Mouse (Mus musculus) forebrain, embryonic 16.5 days (tissue): ENCODE measurements at regions not wholly inside any gene's neighbourhood (a gene's known extent, or its start where the extent isn't known, plus 50 kb on each side); places are given as distances from the start of the nearest gene placed in this dataset.

ENCODE experiments used
- ATAC-seq: fragments of 200-750 bp; cut with Nextera tagmentation; 2 replicates; pipeline ENCODE4 v1.8.0; 2017; ENCODE audit warnings: mild to moderate bottlenecking, moderate library complexity
- H3K27ac ChIP-seq: fragments of 300-500 bp; sonication (generic); 2 replicates; pipeline ENCODE4 v1.5.1; 2014; ENCODE audit warnings: low read length, control low read depth
- H3K27me3 ChIP-seq: fragments of 300-500 bp; sonication (generic); replicated peaks from 2 replicates; pipeline ENCODE4 v1.6.1; 2014; ENCODE audit warnings: low read length; ENCODE audit not compliant: control insufficient read depth, insufficient read depth
- H3K36me3 ChIP-seq: fragments of 300-500 bp; sonication (generic); 2 replicates; pipeline ENCODE4 v1.6.1; 2014; ENCODE audit not compliant: control insufficient read depth, insufficient read depth
- H3K4me1 ChIP-seq: fragments of 300-500 bp; sonication (generic); replicated peaks from 2 replicates; pipeline ENCODE4 v1.6.1; 2014; ENCODE audit warnings: low read length; ENCODE audit not compliant: control insufficient read depth, insufficient read depth
- H3K4me2 ChIP-seq: fragments of 300-500 bp; sonication (generic); 2 replicates; pipeline ENCODE4 v1.6.1; 2014; ENCODE audit warnings: mild to moderate bottlenecking, low read length, control low read depth
- H3K4me3 ChIP-seq: fragments of 300-500 bp; sonication (generic); replicated peaks from 2 replicates; pipeline ENCODE4 v1.5.1; 2014; ENCODE audit warnings: mild to moderate bottlenecking, low read length, control low read depth
- H3K9ac ChIP-seq: fragments of 300-500 bp; sonication (generic); replicated peaks from 2 replicates; pipeline ENCODE4 v1.6.1; 2014; ENCODE audit warnings: low read depth, low read length, control low read depth
- H3K9me3 ChIP-seq: fragments of 300-500 bp; sonication (generic); 2 replicates; pipeline ENCODE4 v1.6.1; 2016; ENCODE audit warnings: low read length; ENCODE audit not compliant: control insufficient read depth
- WGBS: fragments of 180-500 bp; shearing (Covaris S2); extraction: QIAGEN DNeasy Blood & Tissue Kit; methylation state at CpG from one replicate; pipeline ENCODE4 v1.1.7; 2014; 5-methylcytosine and 5-hydroxymethylcytosine counted together

DNA sequence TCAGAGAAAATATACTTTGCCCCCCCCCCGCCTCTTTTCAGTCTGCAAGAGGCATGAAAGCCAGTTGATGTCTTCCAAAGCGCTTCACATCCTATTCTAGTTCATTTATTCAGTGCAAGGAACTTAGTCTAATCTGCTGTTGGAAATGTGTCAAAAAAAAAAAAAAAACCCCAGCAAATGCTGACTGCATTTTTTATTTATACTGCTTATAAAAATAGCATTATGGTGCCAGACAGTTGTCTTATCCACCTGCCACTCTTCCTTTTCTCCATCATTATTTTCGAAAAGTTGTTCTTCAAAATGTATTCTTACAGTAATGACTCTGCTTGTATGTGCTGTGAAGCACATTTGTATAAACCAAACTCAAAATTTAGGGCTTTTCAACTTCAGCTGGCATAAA lies 917.3 kb downstream of the Brinp3 start:
- WGBS = 59% methylated on average over 3 of the region's 3 CpGs
- no peak overlapping the region for H3K27ac ChIP-seq
- H3K4me1 ChIP-seq = no peaks in the 10 kb centered on the region
- H3K4me3 ChIP-seq = no peak overlapping the region
- no peaks in the 10 kb centered on the region for H3K27me3 ChIP-seq
- H3K9me3 ChIP-seq = no peaks in the 10 kb centered on the region
- no peaks in the 10 kb centered on the region for H3K36me3 ChIP-seq
- H3K4me2 ChIP-seq = no peak overlapping the region
- ATAC-seq = peak; percentile 72
- no peak overlapping the region for H3K9ac ChIP-seq

DNA sequence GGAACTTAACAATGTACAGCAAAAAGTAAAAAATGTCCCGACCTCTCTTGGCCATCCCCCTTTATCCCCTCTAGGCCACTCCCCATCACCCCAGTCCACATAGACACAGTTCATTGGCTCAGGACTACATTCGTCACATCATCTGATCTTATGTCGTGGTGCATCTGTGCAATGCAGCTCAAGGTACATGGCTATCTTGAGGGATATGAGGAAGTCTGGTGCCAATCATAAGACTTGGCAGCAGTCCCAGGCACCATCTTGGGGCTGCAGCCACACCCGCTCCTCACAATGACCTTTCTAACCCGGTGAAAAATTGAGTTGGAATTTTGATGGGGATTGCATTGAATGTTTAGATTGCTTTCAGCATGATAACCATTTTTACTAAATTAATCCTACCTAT lies 945.8 kb downstream of the Brinp3 start:
- no peak overlapping the region for H3K4me2 ChIP-seq
- H3K27ac ChIP-seq = no peak overlapping the region
- no peak overlapping the region for H3K4me3 ChIP-seq
- WGBS = 92% methylated on average over 5 of the region's 5 CpGs
- no peaks in the 10 kb centered on the region for H3K4me1 ChIP-seq
- no peaks in the 10 kb centered on the region for H3K27me3 ChIP-seq
- no peak for ATAC-seq
- H3K9ac ChIP-seq = no peak overlapping the region
- H3K36me3 ChIP-seq = no peaks in the 10 kb centered on the region
- H3K9me3 ChIP-seq = no peaks in the 10 kb centered on the region

DNA sequence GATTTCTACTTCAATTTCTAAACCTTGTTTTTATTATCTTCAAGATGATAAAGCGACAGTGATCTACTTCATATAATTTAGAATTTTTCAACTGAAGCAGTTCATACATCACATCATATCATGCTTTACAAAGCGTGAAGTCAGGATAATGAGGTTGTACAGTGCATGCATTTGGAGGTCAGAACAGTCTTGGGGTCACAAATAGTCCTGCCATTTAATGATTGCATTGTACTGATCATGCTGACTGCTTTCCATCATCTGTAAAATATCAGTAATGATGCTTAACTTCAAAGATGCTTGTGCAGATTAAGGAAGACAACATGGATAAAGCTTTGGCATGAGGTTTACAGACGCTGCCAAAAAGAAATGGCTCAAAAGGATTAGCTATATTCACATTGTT lies 952.0 kb downstream of the Brinp3 start:
- no peaks in the 10 kb centered on the region for H3K27me3 ChIP-seq
- no peak for ATAC-seq
- no peaks in the 10 kb centered on the region for H3K4me1 ChIP-seq
- H3K9ac ChIP-seq = no peak overlapping the region
- no peak overlapping the region for H3K4me3 ChIP-seq
- WGBS = 72% methylated on average over 3 of the region's 3 CpGs
- H3K27ac ChIP-seq = no peak overlapping the region
- no peaks in the 10 kb centered on the region for H3K36me3 ChIP-seq
- H3K9me3 ChIP-seq = no peaks in the 10 kb centered on the region
- no peak overlapping the region for H3K4me2 ChIP-seq
